Mouse (Mus musculus) megakaryocyte-erythroid progenitor cell, adult 5-6 weeks (primary cell): ENCODE results near the gene Gmfb. TPM values are rescaled to one million over a fixed set of nuclear protein-coding genes. Genes with fewer than 3 reads are reported as not detected.

Source experiments
- ATAC-seq: replicated peaks from 2 replicates; pipeline ENCODE4 v1.8.0; 2016; ENCODE audit warnings: mild to moderate bottlenecking, inconsistent platforms; ENCODE audit not compliant: severe bottlenecking, poor library complexity, low FRiP score, low TSS enrichment
- total RNA-seq, 2 experiments: library from RNA; stranded (forward) in 1 of 2; stranded (reverse) in 1 of 2; fragments of 200-1000, 215-1000 nt in 1 of 2; fragments of >200 nt in 1 of 2; fragmentation: Nextera tagmentation in 1 of 2; gene quantifications; 2 replicates each; pipeline ENCODE4 v1.2.3; 2014 to 2017

Gmfb gene
- total RNA-seq, 2 experiments from 2014 or later = 57.9 to 84.5 TPM

- ATAC-seq = no peak
These were observed 15.9 kb downstream of the Gmfb start for GRCm38 (mm10) chr14:46806186-46806585.

DNA sequence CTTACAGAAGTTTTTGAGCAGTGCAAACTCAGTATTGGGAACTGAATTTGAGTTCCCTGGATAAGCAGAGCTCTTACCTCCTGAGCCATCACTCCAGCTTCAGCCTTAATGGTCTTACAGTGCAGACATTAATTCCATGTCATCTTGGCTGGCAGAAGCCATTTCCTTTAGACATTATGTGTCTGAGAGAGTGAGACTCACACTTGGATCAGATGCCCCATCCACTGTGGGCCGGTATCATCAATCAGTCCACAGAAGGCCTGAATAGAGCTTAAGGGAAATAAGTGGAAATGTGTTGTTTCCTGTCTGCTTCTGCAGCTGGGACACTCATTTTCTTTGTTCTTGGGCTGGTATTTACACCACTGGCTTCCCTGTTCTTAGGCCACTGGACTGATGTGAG is 18.3 kb downstream of the Gmfb start:
- no peak for ATAC-seq

DNA sequence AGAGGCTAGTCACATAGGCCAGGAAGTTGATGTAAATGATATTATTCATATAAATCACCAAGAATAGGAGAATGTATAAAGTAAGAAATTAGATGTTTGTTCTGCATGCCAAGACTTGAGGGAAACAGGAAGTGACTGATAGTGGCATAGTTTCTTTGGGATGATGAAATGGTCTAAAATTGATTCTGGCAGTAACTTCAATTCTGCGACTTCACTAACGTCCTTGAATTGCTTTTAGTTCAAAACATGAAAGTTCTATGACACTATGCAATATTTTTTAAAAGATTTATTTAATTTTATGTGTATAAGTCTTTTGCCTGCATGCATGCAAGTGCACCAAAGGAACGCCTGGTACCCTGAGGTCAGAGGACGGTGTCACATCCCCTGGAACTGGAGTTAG is 18.8 kb downstream of the Gmfb start:
- no peak for ATAC-seq

GRCm38 (mm10) chr14:46800684-46801345 is 21.2 kb downstream of the Gmfb start:
- peak; percentile 76 for ATAC-seq

DNA sequence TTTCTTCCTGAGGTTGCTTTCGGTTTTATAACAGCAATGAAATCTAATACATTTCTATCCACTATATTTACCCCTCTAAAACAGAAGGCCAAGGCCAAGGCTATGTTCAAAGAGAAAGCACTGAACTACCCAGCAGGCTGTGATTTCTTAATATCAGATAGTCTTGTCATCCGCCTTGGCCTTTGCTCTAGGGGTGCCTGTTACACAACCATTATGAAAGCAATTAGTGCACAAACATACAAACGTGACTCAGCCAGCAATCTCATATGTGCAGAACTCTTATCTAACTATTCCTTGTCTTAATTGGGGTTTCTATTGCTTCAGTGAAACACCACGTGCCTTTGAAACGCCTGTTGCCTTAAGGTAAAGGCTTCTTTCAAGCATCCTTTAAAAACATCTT is 27.9 kb downstream of the Gmfb start:
- ATAC-seq = peak; percentile 68

- ATAC-seq = no peak
These were observed 31.3 kb downstream of the Gmfb start for GRCm38 (mm10) chr14:46790723-46791122.

- peak; percentile 51 for ATAC-seq
These were observed 31.7 kb downstream of the Gmfb start for GRCm38 (mm10) chr14:46790303-46790702.

- no peak for ATAC-seq
These were observed 33.5 kb downstream of the Gmfb start for GRCm38 (mm10) chr14:46788505-46788901.

DNA sequence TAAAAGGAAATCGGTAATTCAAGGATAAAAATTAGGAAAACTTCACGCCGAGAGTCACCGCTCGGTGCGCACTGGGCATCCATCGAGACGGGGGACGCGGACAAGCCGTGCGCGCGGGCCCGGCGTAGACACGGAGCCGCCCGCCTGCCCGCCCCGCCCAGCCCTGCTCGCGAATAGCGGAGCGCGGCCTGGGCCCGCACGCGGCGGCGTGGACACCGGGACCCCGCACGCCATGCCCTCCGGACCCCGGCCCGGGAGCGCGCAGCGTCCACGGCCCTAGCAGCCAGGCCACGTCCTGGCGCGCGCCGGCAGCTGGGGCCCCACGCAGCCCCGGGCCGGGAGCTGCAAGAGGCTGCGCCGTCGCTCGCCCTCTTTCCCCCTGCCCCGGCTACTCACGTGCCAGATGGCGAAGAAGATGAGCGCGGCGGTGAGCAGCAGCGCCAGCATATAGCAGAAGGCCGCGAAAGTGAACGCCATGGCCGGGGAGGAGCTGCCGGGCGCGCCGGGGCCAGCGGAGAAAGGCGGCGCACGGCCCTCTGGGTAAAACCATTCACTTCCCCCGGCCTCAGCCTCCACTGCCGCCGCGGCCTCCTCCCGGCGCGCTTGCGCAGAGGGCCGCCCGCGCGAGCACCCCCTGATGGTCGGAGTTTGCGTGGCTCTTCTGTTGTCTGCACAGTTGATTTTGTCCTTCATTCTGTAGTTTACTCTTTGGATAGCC is 34.1 kb downstream of the Gmfb start, which contains the start of gene Cnih1:
Gene Cnih1, minus strand, starts transcription at position 625 of the 718 bp plus-strand sequence.
- peak; percentile 90 for ATAC-seq

DNA sequence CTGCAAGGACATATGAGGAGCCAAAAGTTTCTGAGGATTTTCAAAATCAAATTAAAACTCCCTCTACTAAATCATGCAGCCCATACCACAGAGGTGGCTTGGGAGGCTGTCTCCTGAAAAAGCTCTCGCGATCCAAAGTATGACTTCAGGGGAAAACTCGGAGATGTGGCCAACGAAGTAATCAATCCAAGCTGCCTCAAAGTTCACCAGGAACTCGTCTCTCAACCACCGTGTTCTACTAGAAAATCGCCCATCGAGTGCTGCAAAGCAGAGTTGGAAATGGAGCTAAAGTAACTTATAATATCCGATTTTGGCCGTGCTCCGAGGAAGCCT is 34.6 kb downstream of the Gmfb start:
- no peak for ATAC-seq

DNA sequence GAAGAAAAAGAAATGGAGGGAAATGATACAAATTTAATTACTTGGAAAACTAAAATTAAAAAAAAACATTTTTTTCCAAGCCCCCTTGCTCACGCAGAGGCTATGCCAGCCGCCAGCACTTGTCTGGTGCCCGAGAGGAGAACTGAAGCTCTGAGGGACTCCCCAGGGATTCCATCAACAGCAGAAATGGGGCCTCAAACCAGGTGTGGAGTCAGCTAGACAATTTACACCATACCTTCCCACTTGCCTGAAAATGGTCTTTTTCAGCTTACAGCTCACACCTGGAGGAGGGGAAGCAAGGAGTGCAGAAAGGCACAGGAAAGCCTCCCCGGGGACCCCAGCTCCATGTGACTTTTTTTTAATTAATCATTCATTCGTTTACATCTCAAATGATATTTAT is 36.8 kb downstream of the Gmfb start:
- ATAC-seq = no peak

- no peak for ATAC-seq
These were observed 38.6 kb downstream of the Gmfb start for GRCm38 (mm10) chr14:46783327-46783926.

DNA sequence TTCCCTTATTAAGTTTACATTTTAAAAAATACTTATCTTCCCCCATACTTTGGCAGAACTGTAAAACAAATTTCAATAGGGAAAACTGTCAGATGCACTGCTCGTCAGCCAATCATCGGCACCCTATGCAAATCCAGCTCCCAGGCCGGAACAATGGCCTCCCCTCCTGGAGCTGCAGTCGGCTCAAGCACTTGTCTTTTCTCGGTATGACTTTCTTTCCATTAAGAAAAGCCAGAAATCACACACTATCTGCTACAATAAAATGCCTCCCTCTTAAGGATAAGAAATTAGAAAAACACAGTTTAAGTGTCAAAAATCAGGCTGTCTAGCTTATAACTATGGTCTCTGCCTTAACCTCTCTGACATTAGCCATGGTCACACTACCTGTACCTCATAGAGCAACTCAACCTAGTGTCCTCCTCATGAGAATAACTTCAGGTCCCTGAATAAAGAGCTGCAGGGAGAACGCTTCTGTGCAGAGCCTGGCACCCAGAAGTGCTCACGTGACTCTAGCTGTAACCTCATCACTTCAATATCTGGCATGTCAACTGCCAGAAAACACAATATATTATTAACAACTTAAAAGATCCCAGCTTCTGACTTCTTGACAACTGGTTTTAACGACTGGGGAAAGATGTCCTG is 39.7 kb downstream of the Gmfb start:
- ATAC-seq = no peak

GRCm38 (mm10) chr14:46781086-46781485 is 41.0 kb downstream of the Gmfb start:
- ATAC-seq = no peak

DNA sequence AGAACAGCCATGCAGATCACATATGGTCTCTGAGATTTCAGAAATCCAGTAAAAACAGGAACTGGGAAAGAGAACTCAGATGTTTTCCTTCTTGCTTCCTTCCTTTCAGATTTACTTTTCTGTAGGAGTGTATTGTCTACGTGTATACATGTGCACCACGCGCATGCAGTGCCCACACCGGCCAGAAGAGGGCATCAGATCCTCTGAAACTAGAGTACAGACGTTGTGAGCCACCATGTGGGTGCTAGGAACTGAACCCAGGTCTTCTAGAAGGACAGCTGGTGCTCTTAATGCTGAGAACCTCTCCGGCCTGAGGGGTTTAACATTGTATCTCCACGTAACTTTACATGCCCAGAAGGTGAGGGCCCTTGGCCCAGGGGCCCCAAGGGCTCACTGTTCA is 42.8 kb downstream of the Gmfb start:
- no peak for ATAC-seq

DNA sequence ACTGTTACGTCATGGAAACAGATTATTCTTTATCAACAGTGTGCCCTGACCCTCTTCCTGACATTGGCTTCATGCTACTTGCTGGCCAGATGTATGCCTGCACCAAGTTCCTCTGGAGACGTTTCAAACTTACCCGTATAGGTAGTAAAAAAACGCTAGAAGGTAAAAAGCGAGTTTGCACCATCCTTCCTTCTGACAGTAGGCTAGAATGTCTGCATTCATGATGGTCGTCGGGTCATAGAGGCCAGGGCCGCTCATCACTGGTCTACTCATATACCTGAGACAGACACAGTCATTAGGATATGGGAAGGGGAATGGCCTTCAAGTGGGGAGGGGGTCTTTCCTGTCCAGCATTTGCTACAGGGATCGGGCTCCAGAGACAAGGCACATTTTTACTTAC is 43.3 kb downstream of the Gmfb start:
- ATAC-seq = no peak

GRCm38 (mm10) chr14:46770036-46770435 is 52.0 kb downstream of the Gmfb start:
- ATAC-seq = no peak

- ATAC-seq = no peak
These were observed 54.9 kb downstream of the Gmfb start for GRCm38 (mm10) chr14:46767116-46767515.

DNA sequence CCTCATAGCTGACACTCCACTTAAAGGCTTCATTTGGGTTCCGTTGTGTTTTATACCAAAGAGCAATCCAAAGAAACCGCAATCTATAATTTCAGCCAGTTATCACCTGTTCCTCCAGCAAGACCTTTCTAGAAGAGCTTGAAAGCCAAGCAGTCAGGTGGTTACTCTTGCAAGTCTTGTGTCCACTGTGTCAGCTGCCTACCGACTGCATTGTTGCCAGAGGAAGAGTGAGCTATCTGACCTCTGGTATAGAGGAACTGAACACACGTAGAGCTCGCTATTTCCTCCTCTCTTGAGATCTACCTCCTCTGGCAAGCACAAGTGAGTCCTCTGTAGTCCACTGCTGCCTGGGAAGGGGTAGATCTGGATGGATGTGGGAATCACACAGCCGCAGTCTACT is 60.9 kb downstream of the Gmfb start:
- no peak for ATAC-seq

DNA sequence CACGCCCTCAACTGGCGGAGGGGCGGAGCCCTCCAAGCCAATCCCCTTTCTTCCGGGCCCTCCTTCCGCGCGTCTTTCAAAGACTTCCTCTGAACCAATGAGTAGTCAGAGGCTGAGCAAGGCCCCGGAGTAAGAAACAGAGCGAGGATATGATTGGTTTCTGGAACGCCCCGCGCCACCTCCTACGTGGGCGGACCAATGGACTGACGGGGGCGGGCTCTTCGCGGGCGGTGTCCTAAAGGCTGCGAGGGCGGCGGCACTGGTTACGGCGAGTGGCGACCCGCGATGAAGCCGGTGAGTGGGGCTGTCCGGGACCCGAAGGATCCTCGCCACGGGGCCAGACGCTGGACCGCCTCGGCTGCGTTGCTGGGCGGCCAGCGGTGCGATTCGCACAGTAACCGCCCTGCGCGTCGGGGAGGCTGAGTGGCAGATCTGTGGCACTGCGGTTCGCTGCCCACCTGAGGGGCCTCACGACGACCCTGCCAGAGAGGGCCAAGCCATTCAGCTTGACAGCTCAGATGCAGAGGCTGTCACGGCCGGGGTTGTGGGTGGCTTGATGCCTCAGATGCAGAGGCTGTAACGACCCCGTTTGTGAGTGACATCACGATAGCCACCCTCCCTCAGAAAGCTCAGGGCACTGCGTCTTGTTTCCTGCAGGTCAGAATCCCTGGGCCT is 61.5 kb downstream of the Gmfb start, which contains the start of gene Cdkn3:
Gene Cdkn3, plus strand, starts transcription at position 187 of the 675 bp plus-strand sequence.
- ATAC-seq = peak; percentile 99
